Mouse (Mus musculus) lung, postnatal 0 days (tissue): ENCODE data around the gene Ndufa5. TPM values are rescaled to one million over a fixed set of nuclear protein-coding genes. Genes with fewer than 3 reads are reported as not detected.

Experiments
- ATAC-seq: fragments of 200-750 bp; cut with Nextera tagmentation; 2 replicates; pipeline ENCODE4 v1.8.0; 2017; ENCODE audit warnings: moderate library complexity
- DNase-seq: peaks from one replicate; pipeline ENCODE4 v3.0.0-alpha.2; 2016; ENCODE audit warnings: low spot score
- H3K27ac ChIP-seq: fragments of 300-500 bp; sonication (generic); 2 replicates; pipeline ENCODE4 v1.5.1; 2014; ENCODE audit warnings: antibody characterized with exemption, mild to moderate bottlenecking, low read length, mixed read lengths
- H3K27me3 ChIP-seq: fragments of 300-500 bp; sonication (generic); replicated peaks from 2 replicates; pipeline ENCODE4 v1.6.1; 2014; ENCODE audit warnings: low read length, mixed read lengths; ENCODE audit not compliant: insufficient read depth
- H3K36me3 ChIP-seq: fragments of 300-500 bp; sonication (generic); 2 replicates; pipeline ENCODE4 v1.6.1; 2014; ENCODE audit warnings: low read length, mixed read lengths; ENCODE audit not compliant: insufficient read depth
- H3K4me1 ChIP-seq: fragments of 300-500 bp; sonication (generic); 2 replicates; pipeline ENCODE4 v1.6.1; 2014; ENCODE audit warnings: antibody characterized with exemption, low read depth, low read length, mixed read lengths; ENCODE audit not compliant: insufficient read depth
- H3K4me2 ChIP-seq: fragments of 300-500 bp; sonication (generic); replicated peaks from 2 replicates; pipeline ENCODE4 v1.6.1; 2014; ENCODE audit warnings: low read depth, mild to moderate bottlenecking, low read length, moderate library complexity, mixed read lengths
- H3K4me3 ChIP-seq: fragments of 300-500 bp; sonication (generic); 2 replicates; pipeline ENCODE4 v1.5.1; 2014; ENCODE audit warnings: low read depth, low read length
- H3K9ac ChIP-seq: fragments of 300-500 bp; sonication (generic); replicated peaks from 2 replicates; pipeline ENCODE4 v1.6.1; 2014; ENCODE audit warnings: low read depth, mild to moderate bottlenecking
- H3K9me3 ChIP-seq: fragments of 300-500 bp; sonication (generic); 2 replicates; pipeline ENCODE4 v1.6.1; 2016; ENCODE audit warnings: low read length, mixed read lengths
- CTCF ChIP-seq: IDR thresholded peaks from 2 replicates; pipeline ENCODE4 v1.5.1; 2016; ENCODE audit warnings: antibody characterized with exemption, mild to moderate bottlenecking
- EP300 ChIP-seq: IDR thresholded peaks from 2 replicates; pipeline ENCODE4 v1.6.1; 2016; ENCODE audit warnings: antibody characterized with exemption, mild to moderate bottlenecking, control low read depth
- WGBS: fragments of 180-500 bp; shearing (Covaris S2); extraction: QIAGEN DNeasy Blood & Tissue Kit; methylation state at CpG from one replicate; pipeline ENCODE4 v1.1.7; 2014; 5-methylcytosine and 5-hydroxymethylcytosine counted together
- polyA plus RNA-seq: library from polyadenylated mRNA; unstranded; fragments of >200 nt; fragmentation: Nextera tagmentation; extraction: Ambion mirVana; gene quantifications from 2 replicates; pipeline ENCODE4 v1.2.1, GENCODE M21; 2015

Ndufa5 gene
- polyA plus RNA-seq, 1 experiment from 2014 or later = 244 TPM

- whole genome bisulfite sequencing = 78% methylated on average over 5 of the region's 5 CpGs
- Histone ChIP-seq H3K36me3 (no peaks in the 10 kb centered on the region), H3K4me2 (no peak overlapping the region), H3K9me3 (no peaks in the 10 kb centered on the region), H3K27ac (no peak overlapping the region), H3K4me3 (no peak overlapping the region), H3K4me1 (no peaks in the 10 kb centered on the region), H3K9ac (no peak overlapping the region), H3K27me3 (no peaks in the 10 kb centered on the region)
- DNase-seq (no peak), ATAC-seq (no peak)
- TF ChIP-seq CTCF (peak; percentile 57), EP300 (no peak)
These were observed 41.1 kb upstream of the Ndufa5 start for GRCm38 (mm10) chr6:24568963-24569362.

GRCm38 (mm10) chr6:24564886-24565285 is 37.1 kb upstream of the Ndufa5 start:
- no peak overlapping the region for H3K4me2 ChIP-seq
- H3K9me3 ChIP-seq = no peaks in the 10 kb centered on the region
- no peaks in the 10 kb centered on the region for H3K36me3 ChIP-seq
- H3K9ac ChIP-seq = no peak overlapping the region
- H3K4me3 ChIP-seq = no peak overlapping the region
- no peak overlapping the region for H3K27ac ChIP-seq
- 93% methylated on average over 1 of the region's 1 CpGs for WGBS
- H3K4me1 ChIP-seq = no peaks in the 10 kb centered on the region
- ATAC-seq (no peak), DNase-seq (no peak)
- H3K27me3 ChIP-seq = no peaks in the 10 kb centered on the region
- no peak for TF ChIP-seq CTCF
- no peak for TF ChIP-seq EP300

DNA sequence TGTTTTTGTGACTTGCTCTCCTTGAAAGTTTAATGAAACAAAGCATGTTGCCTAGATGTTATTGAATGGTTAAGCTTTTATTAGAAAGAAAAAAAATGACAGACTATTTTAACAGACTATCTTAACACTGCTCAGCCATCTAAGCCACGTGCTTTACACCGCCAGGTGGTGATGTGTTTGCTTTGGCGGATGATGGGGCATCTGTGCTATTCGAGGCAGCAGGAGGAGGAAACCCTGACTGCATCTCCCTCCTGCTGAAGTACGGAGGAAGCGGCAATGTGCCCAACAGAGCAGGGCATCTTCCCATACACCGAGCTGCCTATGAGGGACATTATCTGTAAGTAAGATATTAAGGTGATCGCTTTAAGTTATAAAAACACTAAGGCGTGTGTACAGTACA is 36.3 kb upstream of the Ndufa5 start:
- no peak overlapping the region for H3K4me3 ChIP-seq
- H3K27ac ChIP-seq = no peak overlapping the region
- no peak overlapping the region for H3K9ac ChIP-seq
- no peaks in the 10 kb centered on the region for H3K27me3 ChIP-seq
- WGBS = 64% methylated on average over 9 of the region's 9 CpGs
- H3K4me2 ChIP-seq = no peak overlapping the region
- TF ChIP-seq CTCF (no peak), EP300 (no peak)
- H3K36me3 ChIP-seq = no peaks in the 10 kb centered on the region
- no peaks in the 10 kb centered on the region for H3K4me1 ChIP-seq
- ATAC-seq (no peak), DNase-seq (no peak)
- H3K9me3 ChIP-seq = no peaks in the 10 kb centered on the region

GRCm38 (mm10) chr6:24555488-24555887 is 27.7 kb upstream of the Ndufa5 start:
- 77% methylated on average over 2 of the region's 2 CpGs for WGBS
- Histone ChIP-seq H3K4me2 (no peak overlapping the region), H3K9me3 (no peaks in the 10 kb centered on the region), H3K4me1 (no peaks in the 10 kb centered on the region), H3K36me3 (no peaks in the 10 kb centered on the region), H3K27ac (no peak overlapping the region), H3K4me3 (no peak overlapping the region), H3K9ac (no peak overlapping the region), H3K27me3 (no peaks in the 10 kb centered on the region)
- DNase-seq = no peak
- ATAC-seq = no peak
- TF ChIP-seq EP300 (no peak), CTCF (no peak)

- Histone ChIP-seq H3K27ac (0 out of 2 replicates have a peak overlapping the region, but pooled peaks have one; percentile 51), H3K27me3 (no peaks in the 10 kb centered on the region), H3K4me3 (peak overlapping the region; percentile 14; the same call in 1 of the 2 replicates), H3K4me1 (no peaks in the 10 kb centered on the region), H3K9ac (no peak overlapping the region), H3K9me3 (no peaks in the 10 kb centered on the region), H3K36me3 (no peaks in the 10 kb centered on the region), H3K4me2 (peak overlapping the region; percentile 51)
- ATAC-seq (no peak; the same call in 1 of the 2 replicates), DNase-seq (peak; percentile 38)
- WGBS = 30% methylated on average over 11 of the region's 11 CpGs
- peak; percentile 40; the same call in 1 of the 2 replicates for TF ChIP-seq EP300
- TF ChIP-seq CTCF = no peak
These were observed 26.7 kb upstream of the Ndufa5 start for GRCm38 (mm10) chr6:24554427-24555086.

DNA sequence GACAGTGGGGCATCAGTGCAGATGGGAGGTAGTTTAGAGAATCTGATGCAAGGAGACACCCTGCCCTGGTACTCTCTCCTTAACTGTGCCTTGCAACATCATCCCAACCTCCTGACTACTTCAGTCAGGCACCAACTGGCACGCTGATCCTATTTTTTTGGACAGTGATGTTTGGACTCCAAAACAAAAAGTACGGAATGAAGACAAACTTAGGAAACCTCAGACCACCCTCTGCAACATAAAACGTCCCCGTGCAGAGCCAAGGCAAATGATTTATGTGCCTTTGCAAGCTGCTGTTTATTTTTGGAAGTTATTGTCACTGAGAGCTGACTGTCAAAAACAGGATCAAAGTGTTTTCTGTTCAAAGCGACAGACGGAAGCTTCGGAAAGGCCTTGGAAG is 24.2 kb upstream of the Ndufa5 start:
- Histone ChIP-seq H3K9ac (no peak overlapping the region), H3K4me2 (no peak overlapping the region), H3K9me3 (no peaks in the 10 kb centered on the region), H3K4me1 (no peaks in the 10 kb centered on the region), H3K4me3 (no peak overlapping the region), H3K36me3 (no peaks in the 10 kb centered on the region), H3K27me3 (no peaks in the 10 kb centered on the region), H3K27ac (no peak overlapping the region)
- ATAC-seq (no peak), DNase-seq (no peak)
- TF ChIP-seq EP300 = no peak
- TF ChIP-seq CTCF = no peak
- WGBS = 32% methylated on average over 7 of the region's 7 CpGs

DNA sequence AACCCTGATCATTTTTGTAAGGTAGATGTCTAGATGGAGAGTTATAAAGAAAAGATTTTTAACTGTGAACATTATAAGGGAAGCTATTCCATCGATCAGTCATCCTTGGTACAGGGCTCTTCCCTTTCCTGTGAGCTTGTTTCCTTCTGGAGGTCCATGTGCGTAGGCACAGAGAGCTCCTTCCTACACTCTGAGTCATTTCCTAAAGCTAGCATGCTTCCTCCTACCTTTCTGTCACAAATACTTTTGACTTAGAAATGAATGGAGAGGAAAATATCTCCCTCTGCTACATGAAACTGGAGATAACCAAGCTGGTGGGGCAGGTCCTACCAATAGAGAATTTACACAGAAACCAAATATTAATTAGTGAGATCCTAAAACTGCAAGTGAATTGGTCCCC is 22.0 kb upstream of the Ndufa5 start:
- ATAC-seq = no peak
- H3K9ac ChIP-seq = no peak overlapping the region
- DNase-seq = no peak
- TF ChIP-seq EP300 = no peak
- no peak for TF ChIP-seq CTCF
- H3K36me3 ChIP-seq = no peaks in the 10 kb centered on the region
- H3K27ac ChIP-seq = no peak overlapping the region
- H3K4me1 ChIP-seq = no peaks in the 10 kb centered on the region; the same call in 1 of the 2 replicates
- no peaks in the 10 kb centered on the region for H3K9me3 ChIP-seq
- no peak overlapping the region for H3K4me2 ChIP-seq
- H3K4me3 ChIP-seq = no peak overlapping the region
- 74% methylated on average over 2 of the region's 2 CpGs for WGBS
- H3K27me3 ChIP-seq = no peaks in the 10 kb centered on the region
